Mouse (Mus musculus) embryonic facial prominence, embryonic 15.5 days (tissue): ENCODE measurements around the gene Agap1. TPM values are rescaled to one million over a fixed set of nuclear protein-coding genes. Genes with fewer than 3 reads are reported as not detected.

ENCODE experiments used
- ATAC-seq: fragments of 200-750 bp; cut with Nextera tagmentation; 2 replicates; pipeline ENCODE4 v1.8.0; 2017; ENCODE audit warnings: low read depth, moderate TSS enrichment; ENCODE audit not compliant: insufficient number of reproducible peaks, low FRiP score, low TSS enrichment
- H3K27ac ChIP-seq: fragments of 300-500 bp; sonication (generic); replicated peaks from 2 replicates; pipeline ENCODE4 v1.5.1; 2015; ENCODE audit warnings: mild to moderate bottlenecking, inconsistent platforms
- H3K27me3 ChIP-seq: fragments of 300-500 bp; sonication (generic); 2 replicates; pipeline ENCODE4 v1.6.1; 2015; ENCODE audit warnings: inconsistent platforms
- H3K36me3 ChIP-seq: fragments of 300-500 bp; sonication (generic); 2 replicates; pipeline ENCODE4 v1.6.1; 2015; ENCODE audit warnings: mild to moderate bottlenecking, inconsistent platforms
- H3K4me1 ChIP-seq: fragments of 300-500 bp; sonication (generic); 2 replicates; pipeline ENCODE4 v1.6.1; 2015; ENCODE audit warnings: inconsistent platforms
- H3K4me2 ChIP-seq: fragments of 300-500 bp; sonication (generic); replicated peaks from 2 replicates; pipeline ENCODE4 v1.6.1; 2015; ENCODE audit warnings: mild to moderate bottlenecking, inconsistent platforms
- H3K4me3 ChIP-seq: fragments of 300-500 bp; sonication (generic); replicated peaks from 2 replicates; pipeline ENCODE4 v1.5.1; 2015; ENCODE audit warnings: mild to moderate bottlenecking, inconsistent platforms
- H3K9ac ChIP-seq: fragments of 300-500 bp; sonication (generic); 2 replicates; pipeline ENCODE4 v1.6.1; 2015; ENCODE audit warnings: inconsistent platforms
- H3K9me3 ChIP-seq: fragments of 300-500 bp; sonication (generic); replicated peaks from 2 replicates; pipeline ENCODE4 v1.6.1; 2016; ENCODE audit warnings: inconsistent platforms
- WGBS: fragments of 180-500 bp; shearing (Covaris S2); methylation state at CpG from one replicate; pipeline ENCODE4 v1.1.7; 2015; 5-methylcytosine and 5-hydroxymethylcytosine counted together
- polyA plus RNA-seq: library from polyadenylated mRNA; unstranded; fragments of >200 nt; fragmentation: Nextera tagmentation; extraction: Ambion mirVana; gene quantifications from 2 replicates; pipeline ENCODE4 v1.2.1, GENCODE M21; 2015

Gene Agap1
- polyA plus RNA-seq, 1 experiment from 2014 or later, result 13.4 TPM

DNA sequence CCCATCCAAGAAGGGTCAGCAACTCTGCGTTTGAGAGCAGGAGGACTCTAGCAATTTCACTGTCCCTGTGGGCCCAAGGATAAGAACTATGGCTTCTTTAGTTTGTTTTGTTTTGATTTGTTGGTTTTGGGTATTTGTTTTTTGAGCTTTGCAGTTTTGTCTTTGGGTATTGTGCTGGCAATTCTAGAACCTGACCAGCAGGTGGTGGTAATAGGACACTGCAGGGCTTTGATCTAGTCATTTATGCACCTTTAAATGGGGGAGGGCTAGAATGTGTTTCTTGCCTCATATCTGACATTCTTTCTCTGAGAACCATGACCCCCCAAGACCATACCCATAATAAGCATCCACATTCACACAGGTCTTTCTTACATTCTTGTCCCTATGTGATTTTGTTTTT lies 315.7 kb downstream of the Agap1 start:
- Histone ChIP-seq H3K4me2 (no peak overlapping the region), H3K4me1 (peaks cover 7% of the 10 kb centered on the region; the same call in 1 of the 2 replicates), H3K9ac (no peak overlapping the region), H3K27ac (no peak overlapping the region), H3K4me3 (no peak overlapping the region), H3K27me3 (no peaks in the 10 kb centered on the region), H3K36me3 (peaks cover 3% of the 10 kb centered on the region; the same call in 1 of the 2 replicates), H3K9me3 (no peaks in the 10 kb centered on the region)
- no peak for ATAC-seq
- 67% methylated on average over 1 of the region's 1 CpGs for WGBS

DNA sequence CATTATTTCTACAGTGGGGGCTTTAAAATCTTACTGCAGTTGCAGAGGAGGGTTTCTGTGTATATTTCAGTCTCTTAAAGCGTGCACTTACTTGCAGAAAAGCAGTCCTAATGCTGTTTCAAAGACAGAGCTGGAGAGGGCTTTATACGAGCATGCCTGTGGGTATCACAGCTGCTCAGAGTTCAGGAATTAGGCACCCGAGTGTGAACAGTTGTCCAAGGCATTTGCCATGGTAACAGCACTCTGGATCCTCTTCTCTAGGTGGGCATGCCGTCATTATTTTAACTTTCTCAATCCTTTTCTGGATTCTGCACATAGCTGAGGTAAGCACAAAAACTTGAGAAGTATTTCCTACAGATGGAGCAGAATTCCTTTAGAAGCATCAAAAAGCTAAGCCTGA lies 321.1 kb downstream of the Agap1 start:
- no peak overlapping the region for H3K27ac ChIP-seq
- H3K27me3 ChIP-seq, result no peaks in the 10 kb centered on the region
- no peak for ATAC-seq
- no peaks in the 10 kb centered on the region for H3K36me3 ChIP-seq
- H3K4me2 ChIP-seq, result no peak overlapping the region
- H3K9me3 ChIP-seq, result no peaks in the 10 kb centered on the region
- WGBS, result 35% methylated on average over 4 of the region's 4 CpGs
- no peak overlapping the region for H3K4me3 ChIP-seq
- peaks cover 7% of the 10 kb centered on the region; the same call in 1 of the 2 replicates for H3K4me1 ChIP-seq
- H3K9ac ChIP-seq, result no peak overlapping the region

DNA sequence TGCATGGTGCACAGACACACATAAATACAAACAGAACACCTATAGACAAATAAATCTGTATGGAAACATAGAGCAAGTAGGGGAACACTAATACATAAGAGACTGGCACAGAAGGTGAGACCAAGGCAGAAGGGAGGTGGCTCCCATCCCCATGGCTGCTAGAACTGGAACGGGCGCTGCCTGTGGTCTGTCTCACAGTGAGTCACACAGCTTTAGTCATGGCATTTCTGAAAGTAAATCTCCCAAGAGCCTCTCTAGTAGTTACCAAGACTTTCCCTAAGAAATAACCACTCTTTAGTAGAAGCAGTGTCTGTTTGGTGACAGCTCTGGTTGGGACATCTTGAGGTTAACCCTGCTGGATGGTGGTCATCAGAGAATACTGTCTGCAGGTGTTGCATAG lies 326.1 kb downstream of the Agap1 start:
- Histone ChIP-seq H3K4me1 (peaks cover 11% of the 10 kb centered on the region; the same call in 1 of the 2 replicates), H3K27ac (no peak overlapping the region), H3K4me2 (no peak overlapping the region), H3K9ac (no peak overlapping the region), H3K9me3 (no peaks in the 10 kb centered on the region), H3K4me3 (no peak overlapping the region), H3K36me3 (no peaks in the 10 kb centered on the region), H3K27me3 (no peaks in the 10 kb centered on the region)
- no peak for ATAC-seq
- 86% methylated on average over 2 of the region's 2 CpGs for WGBS

DNA sequence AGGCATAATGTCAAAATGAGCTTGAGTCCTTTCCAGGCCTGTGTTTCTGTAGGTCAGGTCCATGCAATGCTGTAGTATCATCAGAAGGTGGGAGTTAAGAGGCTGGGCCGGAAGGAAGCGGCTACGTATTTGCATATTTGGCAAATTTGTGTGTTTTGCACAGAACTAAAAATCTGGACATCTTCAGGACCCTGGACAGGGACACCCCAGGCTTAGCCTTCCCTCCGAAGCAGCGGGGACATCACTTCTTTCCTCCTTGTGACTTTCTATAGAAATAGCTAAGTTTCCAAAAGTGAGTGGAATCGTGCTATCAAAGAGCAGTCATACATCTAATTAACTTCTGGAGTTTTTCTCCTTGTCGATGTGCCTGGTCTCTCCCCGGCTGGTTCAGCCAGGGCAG lies 327.3 kb downstream of the Agap1 start:
- no peak overlapping the region for H3K4me2 ChIP-seq
- no peak for ATAC-seq
- WGBS, result 49% methylated on average over 8 of the region's 8 CpGs

DNA sequence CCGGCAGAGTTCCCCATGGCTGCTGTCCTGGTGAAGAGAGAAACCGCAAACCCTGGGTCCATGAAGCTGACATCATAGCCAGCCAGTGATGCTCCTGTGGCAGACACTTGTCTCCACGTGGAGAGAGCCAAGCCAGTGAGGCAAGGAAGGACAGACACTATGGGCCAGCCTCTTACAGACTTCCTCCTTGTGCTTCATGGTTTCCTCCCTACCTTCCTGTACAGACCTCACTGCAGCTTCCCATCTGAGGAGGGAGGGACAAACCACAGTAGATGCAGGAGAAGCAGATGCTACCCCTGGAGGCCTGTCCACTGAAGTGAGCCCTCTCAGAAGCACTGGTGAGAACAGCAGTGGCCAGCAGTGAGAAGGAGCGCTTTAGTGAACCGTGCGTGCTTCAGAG lies 332.2 kb downstream of the Agap1 start:
- Histone ChIP-seq H3K27ac (no peak overlapping the region), H3K27me3 (no peaks in the 10 kb centered on the region), H3K9me3 (no peaks in the 10 kb centered on the region), H3K4me2 (no peak overlapping the region), H3K4me3 (no peak overlapping the region), H3K36me3 (peaks cover 9% of the 10 kb centered on the region; the same call in 1 of the 2 replicates), H3K9ac (no peak overlapping the region), H3K4me1 (0 out of 2 replicates have a peak, but pooled peaks cover 5% of the 10 kb centered on the region)
- ATAC-seq, result no peak
- WGBS, result 94% methylated on average over 6 of the region's 6 CpGs

More for the DNA sequence above, 327.3 kb downstream of the Agap1 start:
- Histone ChIP-seq H3K4me1 (0 out of 2 replicates have a peak, but pooled peaks cover 5% of the 10 kb centered on the region), H3K9me3 (no peaks in the 10 kb centered on the region), H3K27me3 (no peaks in the 10 kb centered on the region), H3K36me3 (no peaks in the 10 kb centered on the region; the same call in 1 of the 2 replicates), H3K9ac (no peak overlapping the region), H3K4me3 (no peak overlapping the region), H3K27ac (no peak overlapping the region)

DNA sequence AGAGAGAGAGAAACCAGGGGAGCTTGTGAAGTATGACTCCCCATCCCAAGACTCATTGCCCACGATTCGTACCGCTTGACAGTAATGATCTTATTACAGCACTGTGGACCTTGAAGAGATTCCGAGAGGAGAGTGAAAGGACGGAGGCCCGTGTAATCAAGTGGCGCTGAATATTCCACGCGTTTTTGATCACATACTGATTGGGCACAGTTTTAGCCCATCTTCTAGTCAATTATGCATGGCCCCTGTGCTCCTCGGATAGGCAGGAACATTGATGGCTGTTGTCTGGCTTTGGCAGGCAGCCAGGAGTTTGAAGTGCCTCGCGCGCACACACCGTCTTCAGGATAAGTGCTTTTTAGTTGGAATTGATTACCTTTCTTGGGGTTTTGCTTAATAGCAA lies 344.1 kb downstream of the Agap1 start:
- no peak overlapping the region for H3K9ac ChIP-seq
- 61% methylated on average over 14 of the region's 14 CpGs for WGBS
- H3K27ac ChIP-seq, result no peak overlapping the region
- no peaks in the 10 kb centered on the region for H3K27me3 ChIP-seq
- H3K36me3 ChIP-seq, result 0 out of 2 replicates have a peak, but pooled peaks cover 2% of the 10 kb centered on the region
- no peak overlapping the region for H3K4me2 ChIP-seq
- H3K4me1 ChIP-seq, result no peaks in the 10 kb centered on the region
- no peak overlapping the region for H3K4me3 ChIP-seq
- no peak for ATAC-seq
- no peaks in the 10 kb centered on the region for H3K9me3 ChIP-seq

DNA sequence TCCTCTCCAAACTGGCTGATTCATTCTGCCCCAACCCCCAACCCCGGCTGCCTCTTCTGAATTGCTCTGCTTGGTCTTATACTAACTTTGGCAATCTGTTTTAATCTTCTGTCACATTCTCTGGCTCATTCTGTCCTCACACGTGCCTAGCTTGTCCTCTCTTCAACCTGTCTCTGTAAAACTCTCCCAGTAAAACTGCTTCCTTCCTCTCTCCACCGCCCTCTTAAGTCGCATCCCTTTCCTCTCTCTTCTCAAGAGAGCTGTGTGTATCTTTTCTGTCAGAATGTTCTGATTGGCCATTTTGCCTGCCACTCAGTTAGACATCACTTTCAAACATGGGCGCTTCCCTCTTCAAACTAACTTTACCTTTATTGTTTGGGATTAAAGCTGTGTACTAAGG lies 346.9 kb downstream of the Agap1 start:
- WGBS, result 76% methylated on average over 5 of the region's 5 CpGs
- Histone ChIP-seq H3K4me1 (no peaks in the 10 kb centered on the region), H3K4me2 (no peak overlapping the region), H3K36me3 (0 out of 2 replicates have a peak, but pooled peaks cover 5% of the 10 kb centered on the region), H3K4me3 (no peak overlapping the region), H3K9ac (no peak overlapping the region), H3K27me3 (no peaks in the 10 kb centered on the region), H3K27ac (no peak overlapping the region), H3K9me3 (no peaks in the 10 kb centered on the region)
- no peak for ATAC-seq

DNA sequence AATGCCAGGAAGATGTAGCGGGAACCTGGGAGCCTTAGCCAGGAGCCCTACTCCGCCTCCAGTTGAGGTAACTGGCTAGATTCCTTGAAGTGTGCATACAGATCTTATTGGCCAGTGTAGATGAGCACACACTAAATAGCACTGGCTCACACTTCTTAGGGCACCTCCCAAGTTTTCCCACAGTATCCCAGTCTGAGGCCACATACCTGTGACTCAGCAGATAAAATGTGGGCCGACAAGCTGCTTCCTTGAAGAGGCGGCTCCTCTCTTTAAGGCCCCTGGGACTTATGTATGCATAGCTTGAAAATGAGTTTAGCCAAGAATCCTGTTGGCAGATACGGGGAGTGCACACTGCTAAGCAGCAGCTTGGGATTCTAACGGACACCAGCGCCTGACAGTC lies 350.4 kb downstream of the Agap1 start:
- Histone ChIP-seq H3K36me3 (0 out of 2 replicates have a peak, but pooled peaks cover 9% of the 10 kb centered on the region), H3K27me3 (no peaks in the 10 kb centered on the region), H3K4me1 (no peaks in the 10 kb centered on the region), H3K9ac (no peak overlapping the region), H3K27ac (no peak overlapping the region), H3K4me3 (no peak overlapping the region), H3K9me3 (no peaks in the 10 kb centered on the region), H3K4me2 (no peak overlapping the region)
- ATAC-seq, result no peak
- WGBS, result 75% methylated on average over 7 of the region's 7 CpGs

DNA sequence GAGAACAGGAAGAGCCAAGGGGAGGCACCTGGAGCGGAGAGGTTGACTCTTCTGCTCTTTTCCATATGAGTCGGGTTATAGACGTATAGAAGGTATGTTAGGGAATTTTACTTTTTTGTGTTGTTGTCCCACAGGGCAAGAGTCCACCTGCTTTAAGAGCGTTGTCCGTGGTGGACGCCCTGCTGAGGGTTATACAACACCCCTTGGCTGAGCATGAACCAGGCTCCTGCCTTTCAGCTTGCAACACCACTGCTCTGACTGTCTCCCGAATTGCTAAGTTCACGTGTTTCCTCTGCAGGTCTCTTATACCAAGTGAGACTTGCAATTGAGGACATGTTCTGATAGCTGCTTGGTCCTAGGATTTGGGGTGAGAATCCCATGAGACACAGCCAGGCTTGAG lies 358.2 kb downstream of the Agap1 start:
- Histone ChIP-seq H3K27ac (no peak overlapping the region), H3K27me3 (no peaks in the 10 kb centered on the region), H3K9me3 (no peaks in the 10 kb centered on the region), H3K36me3 (0 out of 2 replicates have a peak, but pooled peaks cover under 1% of the 10 kb centered on the region), H3K4me1 (peaks cover 9% of the 10 kb centered on the region), H3K4me2 (no peak overlapping the region), H3K4me3 (no peak overlapping the region), H3K9ac (no peak overlapping the region)
- ATAC-seq, result no peak
- 96% methylated on average over 8 of the region's 8 CpGs for whole genome bisulfite sequencing

DNA sequence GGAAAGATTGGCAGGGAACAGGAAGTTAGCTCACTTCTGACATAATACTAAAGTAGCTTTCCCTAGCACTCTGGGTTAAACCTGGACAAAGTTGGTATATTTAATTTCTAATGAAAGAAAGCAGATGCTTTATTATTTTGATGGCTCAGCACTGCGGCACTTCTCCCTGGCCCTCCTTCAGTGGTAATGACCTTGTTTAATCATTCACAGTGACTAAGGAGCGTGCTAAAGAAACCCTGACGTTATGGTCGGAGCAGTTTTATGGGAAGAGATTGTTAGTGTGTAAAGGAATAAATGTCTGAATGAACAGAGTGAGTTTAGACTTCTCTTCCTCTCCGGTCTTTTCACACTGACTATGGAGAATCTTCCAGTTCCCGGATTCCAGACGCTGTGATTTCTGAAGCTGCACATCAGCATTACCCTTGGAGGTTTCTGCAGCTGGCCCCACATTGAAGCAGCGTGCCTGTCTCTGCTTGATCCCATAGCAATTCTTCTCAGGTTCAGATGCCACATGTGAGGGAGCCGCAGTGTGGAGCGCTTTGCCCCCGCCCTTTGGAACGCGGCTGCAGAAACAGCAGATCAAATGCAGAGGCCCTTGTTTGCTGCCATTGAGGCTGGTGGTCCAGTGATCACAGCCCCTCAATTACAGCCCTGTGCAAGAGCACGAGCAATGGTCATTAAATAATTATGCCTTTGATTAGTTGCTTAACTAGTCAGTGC lies 362.0 kb downstream of the Agap1 start:
- no peak for ATAC-seq
- Histone ChIP-seq H3K4me1 (peaks cover 9% of the 10 kb centered on the region), H3K36me3 (no peaks in the 10 kb centered on the region), H3K4me2 (no peak overlapping the region), H3K27ac (no peak overlapping the region), H3K27me3 (no peaks in the 10 kb centered on the region), H3K9ac (no peak overlapping the region), H3K9me3 (no peaks in the 10 kb centered on the region), H3K4me3 (no peak overlapping the region)
- 25% methylated on average over 14 of the region's 14 CpGs for WGBS

DNA sequence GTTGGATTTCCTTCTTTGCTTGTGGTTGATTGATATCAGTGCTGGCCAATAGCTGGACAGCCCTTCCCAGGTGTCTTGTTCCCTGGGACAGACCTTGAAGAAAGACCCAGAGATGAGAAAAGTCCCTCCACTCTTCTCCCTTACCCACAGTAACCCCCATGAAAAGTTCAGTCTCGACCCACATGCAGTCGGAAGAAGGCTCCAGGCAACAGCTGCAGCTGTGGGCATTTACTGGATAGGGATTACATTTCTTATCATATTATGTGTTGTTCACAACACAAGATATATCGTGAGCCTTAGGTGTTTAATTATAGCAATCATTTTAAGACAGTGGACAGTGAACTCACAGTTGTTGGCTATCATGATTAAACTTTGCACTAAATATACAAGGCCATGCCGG lies 367.2 kb downstream of the Agap1 start:
- Histone ChIP-seq H3K27me3 (no peaks in the 10 kb centered on the region), H3K36me3 (no peaks in the 10 kb centered on the region), H3K4me1 (peaks cover 2% of the 10 kb centered on the region; the same call in 1 of the 2 replicates), H3K9me3 (no peaks in the 10 kb centered on the region), H3K27ac (no peak overlapping the region), H3K4me3 (no peak overlapping the region), H3K4me2 (no peak overlapping the region), H3K9ac (no peak overlapping the region)
- 66% methylated on average over 4 of the region's 4 CpGs for WGBS
- no peak for ATAC-seq

DNA sequence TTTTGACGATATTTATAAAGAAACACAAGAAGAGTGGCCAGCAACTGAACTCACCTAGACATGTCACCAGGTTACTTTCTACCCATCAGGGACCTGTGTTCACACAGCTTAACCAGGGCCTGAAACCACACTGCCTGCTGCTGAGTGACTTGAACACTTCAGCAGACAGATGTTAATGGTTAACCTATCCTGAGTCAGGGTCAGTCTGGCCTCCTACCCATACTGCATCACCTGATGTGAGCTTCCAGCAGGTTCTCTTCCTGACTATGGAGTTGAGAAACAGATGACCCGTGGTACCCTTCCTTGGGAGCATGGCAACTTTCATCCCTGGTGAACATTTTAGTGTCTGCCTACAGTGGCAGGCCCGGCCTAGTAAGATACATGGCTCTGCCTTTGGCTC lies 367.8 kb downstream of the Agap1 start:
- Histone ChIP-seq H3K9me3 (no peaks in the 10 kb centered on the region), H3K27me3 (no peaks in the 10 kb centered on the region), H3K27ac (no peak overlapping the region), H3K36me3 (no peaks in the 10 kb centered on the region), H3K9ac (no peak overlapping the region), H3K4me2 (no peak overlapping the region), H3K4me1 (no peaks in the 10 kb centered on the region), H3K4me3 (no peak overlapping the region)
- ATAC-seq, result no peak
- 75% methylated on average over 3 of the region's 3 CpGs for WGBS
